Mouse (Mus musculus) heart, embryonic 12.5 days (tissue): Measurements from ENCODE around the gene Kcnip3. TPM values are rescaled to one million over a fixed set of nuclear protein-coding genes. Genes with fewer than 3 reads are reported as not detected.

ENCODE experiments used
- ATAC-seq: fragments of 200-750 bp; cut with Nextera tagmentation; 2 replicates; pipeline ENCODE4 v1.8.0; 2017; ENCODE audit warnings: moderate TSS enrichment, moderate library complexity; ENCODE audit not compliant: insufficient number of reproducible peaks, low FRiP score
- H3K27ac ChIP-seq: fragments of 300-500 bp; sonication (generic); 2 replicates; pipeline ENCODE4 v1.5.1; 2016; ENCODE audit warnings: mild to moderate bottlenecking, moderate library complexity; ENCODE audit not compliant: poor library complexity, severe bottlenecking
- H3K27me3 ChIP-seq: fragments of 300-500 bp; sonication (generic); replicated peaks from 2 replicates; pipeline ENCODE4 v1.6.1; 2016; ENCODE audit warnings: mild to moderate bottlenecking, moderate library complexity
- H3K36me3 ChIP-seq: fragments of 300-500 bp; sonication (generic); 2 replicates; pipeline ENCODE4 v1.6.1; 2016; ENCODE audit warnings: mild to moderate bottlenecking, moderate library complexity
- H3K4me1 ChIP-seq: fragments of 300-500 bp; sonication (generic); replicated peaks from 2 replicates; pipeline ENCODE4 v1.6.1; 2016; ENCODE audit warnings: mild to moderate bottlenecking
- H3K4me2 ChIP-seq: fragments of 300-500 bp; sonication (generic); 2 replicates; pipeline ENCODE4 v1.6.1; 2016; ENCODE audit warnings: mild to moderate bottlenecking, moderate library complexity
- H3K4me3 ChIP-seq: fragments of 300-500 bp; sonication (generic); 2 replicates; pipeline ENCODE4 v1.5.1; 2016; ENCODE audit warnings: mild to moderate bottlenecking
- H3K9ac ChIP-seq: fragments of 300-500 bp; sonication (generic); 2 replicates; pipeline ENCODE4 v1.6.1; 2016; ENCODE audit warnings: mild to moderate bottlenecking, moderate library complexity
- H3K9me3 ChIP-seq: fragments of 300-500 bp; sonication (generic); replicated peaks from 2 replicates; pipeline ENCODE4 v1.6.1; 2016; ENCODE audit warnings: mild to moderate bottlenecking, moderate library complexity
- WGBS: fragments of 180-500 bp; shearing (Covaris S2); methylation state at CpG from one replicate; pipeline ENCODE4 v1.1.7; 2016; 5-methylcytosine and 5-hydroxymethylcytosine counted together
- polyA plus RNA-seq: library from polyadenylated mRNA; unstranded; fragments of >200 nt; fragmentation: Nextera tagmentation; extraction: Ambion mirVana; gene quantifications from 2 replicates; pipeline ENCODE4 v1.2.1, GENCODE M21; 2016

The Kcnip3 gene
- polyA plus RNA-seq, 1 experiment from 2014 or later: 1.2 TPM

- no peaks in the 10 kb centered on the region for H3K9me3 ChIP-seq
- ATAC-seq: 0 out of 2 replicates have a peak, but pooled peaks have one; percentile 22
- H3K27me3 ChIP-seq: no peaks in the 10 kb centered on the region
- peaks cover 44% of the 10 kb centered on the region for H3K36me3 ChIP-seq
- no peak overlapping the region for H3K27ac ChIP-seq
- H3K4me2 ChIP-seq: no peak overlapping the region
- H3K4me3 ChIP-seq: no peak overlapping the region
- 76% methylated on average over 9 of the region's 9 CpGs for WGBS
- no peaks in the 10 kb centered on the region for H3K4me1 ChIP-seq
- H3K9ac ChIP-seq: no peak overlapping the region
These were observed 88.2 kb downstream of the Kcnip3 start for GRCm38 (mm10) chr2:127433487-127434295.

- 21% methylated on average over 3 of the region's 3 CpGs for WGBS
- Histone ChIP-seq H3K4me3 (no peak overlapping the region), H3K27me3 (0 out of 2 replicates have a peak, but pooled peaks cover 4% of the 10 kb centered on the region), H3K4me1 (no peaks in the 10 kb centered on the region; the same call in none of the 2 replicates), H3K4me2 (no peak overlapping the region), H3K9me3 (no peaks in the 10 kb centered on the region), H3K9ac (no peak overlapping the region), H3K27ac (no peak overlapping the region), H3K36me3 (peaks cover 17% of the 10 kb centered on the region; the same call in 1 of the 2 replicates)
- ATAC-seq: no peak
These were observed 91.7 kb downstream of the Kcnip3 start for GRCm38 (mm10) chr2:127430238-127430637.

GRCm38 (mm10) chr2:127424977-127425376 is 96.9 kb downstream of the Kcnip3 start, which contains the start of gene Gpat2:
Gene Gpat2, plus strand, starts transcription at chr2:127425199.
- Histone ChIP-seq H3K36me3 (no peaks in the 10 kb centered on the region), H3K27ac (no peak within 1 kb of the TSS), H3K4me2 (no peak within 1 kb of the TSS), H3K9me3 (no peaks in the 10 kb centered on the region; the same call in 1 of the 2 replicates), H3K4me1 (no peaks in the 10 kb centered on the region; the same call in none of the 2 replicates), H3K4me3 (no peak within 1 kb of the TSS), H3K27me3 (0 out of 2 replicates have a peak, but pooled peaks cover 4% of the 10 kb centered on the region), H3K9ac (no peak within 1 kb of the TSS)
- no peak for ATAC-seq
- WGBS: 89% methylated on average over 17 of the region's 17 CpGs

DNA sequence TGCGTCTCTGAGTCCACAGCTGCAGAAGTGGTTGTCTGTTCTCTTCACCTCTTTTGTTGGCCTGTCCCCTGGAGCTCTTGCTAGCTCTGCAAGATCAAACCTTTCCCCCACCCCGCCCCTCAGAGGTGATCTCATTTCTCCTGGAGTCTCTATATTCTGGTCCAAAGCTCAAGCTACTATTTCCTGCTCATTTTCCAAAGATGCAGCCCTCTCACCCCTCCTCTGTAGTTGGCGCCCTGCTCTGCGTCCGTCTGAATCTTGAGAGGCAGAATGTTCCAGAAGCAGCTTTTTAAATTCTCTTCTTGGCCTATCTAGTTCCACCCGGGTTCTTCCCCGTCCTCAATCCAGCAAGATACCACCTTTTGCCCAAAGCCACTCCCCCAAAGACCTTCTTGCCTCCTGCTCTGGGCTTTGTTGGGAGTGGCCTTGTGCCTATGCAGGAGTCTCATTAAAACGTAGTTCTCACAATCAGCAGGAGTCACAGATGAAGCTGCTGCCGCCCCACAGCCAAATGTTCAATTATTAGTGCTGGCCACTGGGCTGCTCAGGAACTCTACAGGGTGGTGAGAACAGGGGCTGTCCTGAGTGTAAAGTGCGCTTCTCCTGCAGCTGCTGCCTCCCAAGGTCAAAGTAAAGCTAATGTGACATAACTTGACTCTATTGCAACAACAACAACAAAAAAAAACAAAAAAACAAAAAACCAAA is 103.5 kb downstream of the Kcnip3 start:
- Histone ChIP-seq H3K27me3 (peaks cover 5% of the 10 kb centered on the region; the same call in 1 of the 2 replicates), H3K27ac (no peak overlapping the region), H3K4me2 (no peak overlapping the region), H3K4me3 (no peak overlapping the region), H3K9ac (no peak overlapping the region), H3K4me1 (0 out of 2 replicates have a peak, but pooled peaks cover 5% of the 10 kb centered on the region), H3K36me3 (no peaks in the 10 kb centered on the region), H3K9me3 (no peaks in the 10 kb centered on the region)
- ATAC-seq: no peak
- 64% methylated on average over 10 of the region's 10 CpGs for WGBS

- Histone ChIP-seq H3K27ac (no peak overlapping the region), H3K36me3 (no peaks in the 10 kb centered on the region), H3K27me3 (peaks cover 5% of the 10 kb centered on the region; the same call in 1 of the 2 replicates), H3K9me3 (no peaks in the 10 kb centered on the region), H3K4me2 (no peak overlapping the region), H3K9ac (no peak overlapping the region), H3K4me1 (0 out of 2 replicates have a peak, but pooled peaks cover 5% of the 10 kb centered on the region), H3K4me3 (no peak overlapping the region)
- no peak for ATAC-seq
- 37% methylated on average over 3 of the region's 3 CpGs for WGBS
These were observed 105.2 kb downstream of the Kcnip3 start for GRCm38 (mm10) chr2:127416706-127417105.

DNA sequence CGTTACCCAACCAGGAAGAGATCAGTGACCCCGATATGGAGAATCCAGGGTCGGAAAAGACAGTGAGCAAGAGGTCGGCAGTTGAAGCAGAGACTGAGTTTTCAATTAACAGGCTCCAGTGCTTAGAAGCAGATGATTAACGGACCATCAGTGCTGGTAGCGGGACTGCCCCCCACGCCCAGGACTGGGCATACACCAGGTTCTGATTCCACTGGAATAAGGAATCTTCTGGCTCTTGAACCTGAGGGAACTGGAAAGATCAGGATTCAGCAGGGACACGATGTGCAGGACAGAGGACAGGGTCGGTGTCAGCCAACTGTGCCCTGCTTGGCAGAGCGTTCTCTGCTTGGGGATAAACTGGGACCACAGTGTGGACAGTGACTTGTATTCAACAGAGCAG is 106.1 kb downstream of the Kcnip3 start:
- Histone ChIP-seq H3K9ac (no peak overlapping the region), H3K4me2 (no peak overlapping the region), H3K27me3 (peaks cover 5% of the 10 kb centered on the region; the same call in 1 of the 2 replicates), H3K4me1 (peaks cover 12% of the 10 kb centered on the region; the same call in 1 of the 2 replicates), H3K9me3 (no peaks in the 10 kb centered on the region), H3K36me3 (no peaks in the 10 kb centered on the region), H3K27ac (no peak overlapping the region), H3K4me3 (no peak overlapping the region)
- no peak for ATAC-seq
- 66% methylated on average over 10 of the region's 10 CpGs for WGBS

DNA sequence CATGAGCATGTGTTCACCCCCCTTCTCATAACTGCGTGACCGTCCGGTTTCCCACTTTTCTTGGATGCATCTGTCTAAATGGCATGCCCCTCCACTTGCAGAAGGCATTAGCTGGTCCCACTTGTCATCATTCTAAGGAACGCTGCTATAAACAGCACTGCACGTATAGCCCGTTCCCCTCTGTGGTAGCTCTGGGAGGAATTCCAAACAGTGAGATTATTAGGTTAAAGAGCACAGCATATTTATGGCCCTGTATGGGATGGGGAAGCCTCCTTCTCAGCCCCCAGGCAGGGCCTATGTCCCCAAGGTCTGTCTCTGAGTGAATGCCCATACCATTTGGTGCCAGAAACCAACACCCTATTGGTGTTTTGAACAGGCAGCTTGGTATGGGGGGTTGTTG is 110.8 kb downstream of the Kcnip3 start:
- no peak overlapping the region for H3K9ac ChIP-seq
- peaks cover 8% of the 10 kb centered on the region; the same call in 1 of the 2 replicates for H3K4me1 ChIP-seq
- 65% methylated on average over 6 of the region's 6 CpGs for WGBS
- no peak overlapping the region for H3K27ac ChIP-seq
- H3K4me3 ChIP-seq: no peak overlapping the region
- no peaks in the 10 kb centered on the region for H3K9me3 ChIP-seq
- peaks cover 4% of the 10 kb centered on the region; the same call in 1 of the 2 replicates for H3K27me3 ChIP-seq
- no peaks in the 10 kb centered on the region for H3K36me3 ChIP-seq
- H3K4me2 ChIP-seq: no peak overlapping the region
- no peak for ATAC-seq

Other genes starting within 250 kb of the Kcnip3 start
- 23.8 and 26.3 TPM in 2 replicates for gene Dusp2, start 185.9 kb downstream of the Kcnip3 start, polyA plus RNA-seq
- gene Astl, start 183.5 kb downstream of the Kcnip3 start, polyA plus RNA-seq: not detected in 2 replicates
- gene Adra2b, start 158.9 kb downstream of the Kcnip3 start, polyA plus RNA-seq: 7.1 and 7.6 TPM in 2 replicates
- gene Gpat2, start 96.9 kb downstream of the Kcnip3 start, polyA plus RNA-seq: 0.44 and 0.45 TPM in 2 replicates
- 26.2 and 29.0 TPM in 2 replicates for gene Fahd2a, start 77.5 kb downstream of the Kcnip3 start, polyA plus RNA-seq
- gene Prom2, start 19.4 kb upstream of the Kcnip3 start, polyA plus RNA-seq: 0.19 and 0.21 TPM in 2 replicates
- gene Zfp661, start 65.0 kb upstream of the Kcnip3 start, polyA plus RNA-seq: 2.4 and 2.9 TPM in 2 replicates
- 138 and 144 TPM in 2 replicates for gene Mrps5, start 65.1 kb upstream of the Kcnip3 start, polyA plus RNA-seq
- 1.1 and 1.5 TPM in 2 replicates for gene Mal, start 134.6 kb upstream of the Kcnip3 start, polyA plus RNA-seq
- gene Mall, start 207.8 kb upstream of the Kcnip3 start, polyA plus RNA-seq: 3.4 and 3.5 TPM in 2 replicates